Mouse (Mus musculus): ENCODE measurements at regions not wholly inside any gene's neighbourhood (a gene's known extent, or its start where the extent isn't known, plus 50 kb on each side); places are given as distances from the start of the nearest gene placed in this dataset.
"Not testable (repeated sequence)": the region's sequence is repeated elsewhere in the genome, so short reads cannot be mapped to it uniquely, and the experiment has no call there.

- DNase-seq (ENCODE audit: low read depth, low spot score), result peak; percentile 92
Measured at GRCm38 (mm10) chr14:61757086-61757822, 150.0 kb downstream of the Kcnrg start.

GRCm38 (mm10) chr14:61757823-61758175 lies 150.5 kb downstream of the Kcnrg start:
- peak; percentile 68 for DNase-seq (ENCODE audit: low read depth, low spot score)

GRCm38 (mm10) chr14:61758586-61758985 lies 151.3 kb downstream of the Kcnrg start:
- DNase-seq (ENCODE audit: low read depth, low spot score), result no peak

- not testable (repeated sequence) for DNase-seq (ENCODE audit: low read depth, low spot score)
Measured at GRCm38 (mm10) chr14:61760176-61760575, 152.9 kb downstream of the Kcnrg start.

- DNase-seq (ENCODE audit: low read depth, low spot score), result no peak
Measured at GRCm38 (mm10) chr14:61762076-61762475, 154.8 kb downstream of the Kcnrg start.

GRCm38 (mm10) chr14:61769881-61770280 lies 162.6 kb downstream of the Kcnrg start:
- DNase-seq (ENCODE audit: low read depth, low spot score), result peak; percentile 75

GRCm38 (mm10) chr14:61774171-61774570 lies 166.9 kb downstream of the Kcnrg start:
- DNase-seq (ENCODE audit: low read depth, low spot score), result no peak

GRCm38 (mm10) chr14:61778618-61779017 lies 171.4 kb downstream of the Kcnrg start:
- DNase-seq (ENCODE audit: low read depth, low spot score), result no peak

GRCm38 (mm10) chr14:61783206-61783605 lies 175.9 kb downstream of the Kcnrg start:
- no peak for DNase-seq (ENCODE audit: low read depth, low spot score)

- DNase-seq (ENCODE audit: low read depth, low spot score), result no peak
Measured at GRCm38 (mm10) chr14:61784609-61785008, 177.4 kb downstream of the Kcnrg start.

GRCm38 (mm10) chr14:61786031-61786430 lies 178.8 kb downstream of the Kcnrg start:
- peak; percentile 43 for DNase-seq (ENCODE audit: low read depth, low spot score)

GRCm38 (mm10) chr14:61787746-61788145 lies 180.5 kb downstream of the Kcnrg start:
- no peak for DNase-seq (ENCODE audit: low read depth, low spot score)

GRCm38 (mm10) chr14:61788998-61789790 lies 181.9 kb downstream of the Kcnrg start:
- DNase-seq (ENCODE audit: low read depth, low spot score), result peak; percentile 51

GRCm38 (mm10) chr14:61795976-61796645 lies 188.9 kb downstream of the Kcnrg start:
- no peak for DNase-seq (ENCODE audit: low read depth, low spot score)

GRCm38 (mm10) chr14:61796671-61797070 lies 189.4 kb downstream of the Kcnrg start:
- no peak for DNase-seq (ENCODE audit: low read depth, low spot score)

- DNase-seq (ENCODE audit: low read depth, low spot score), result peak; percentile 3
Measured at GRCm38 (mm10) chr14:61803421-61803925, 196.2 kb downstream of the Kcnrg start.

- DNase-seq (ENCODE audit: low read depth, low spot score), result no peak
Measured at GRCm38 (mm10) chr14:61805433-61805832, 198.2 kb downstream of the Kcnrg start.

GRCm38 (mm10) chr14:61808193-61808592 lies 200.9 kb downstream of the Kcnrg start:
- DNase-seq (ENCODE audit: low read depth, low spot score), result peak; percentile 57

GRCm38 (mm10) chr14:61809716-61810437 lies 202.6 kb downstream of the Kcnrg start:
- DNase-seq (ENCODE audit: low read depth, low spot score), result peak; percentile 68

GRCm38 (mm10) chr14:61810836-61811235 lies 203.6 kb downstream of the Kcnrg start:
- DNase-seq (ENCODE audit: low read depth, low spot score), result no peak

- peak; percentile 10 for DNase-seq (ENCODE audit: low read depth, low spot score)
Measured at GRCm38 (mm10) chr14:61817711-61818110, 210.5 kb downstream of the Kcnrg start.

Measured in brain, adult 2 months (tissue).